Mouse (Mus musculus) embryo, embryonic 9.5 days (tissue): ENCODE measurements at regions not wholly inside any gene's neighbourhood (a gene's known extent, or its start where the extent isn't known, plus 50 kb on each side); places are given as distances from the start of the nearest gene placed in this dataset.

Source experiments
- DNase-seq: peaks from one replicate; pipeline ENCODE4 v3.0.0-alpha.2; 2017; ENCODE audit errors: extremely low spot score

DNA sequence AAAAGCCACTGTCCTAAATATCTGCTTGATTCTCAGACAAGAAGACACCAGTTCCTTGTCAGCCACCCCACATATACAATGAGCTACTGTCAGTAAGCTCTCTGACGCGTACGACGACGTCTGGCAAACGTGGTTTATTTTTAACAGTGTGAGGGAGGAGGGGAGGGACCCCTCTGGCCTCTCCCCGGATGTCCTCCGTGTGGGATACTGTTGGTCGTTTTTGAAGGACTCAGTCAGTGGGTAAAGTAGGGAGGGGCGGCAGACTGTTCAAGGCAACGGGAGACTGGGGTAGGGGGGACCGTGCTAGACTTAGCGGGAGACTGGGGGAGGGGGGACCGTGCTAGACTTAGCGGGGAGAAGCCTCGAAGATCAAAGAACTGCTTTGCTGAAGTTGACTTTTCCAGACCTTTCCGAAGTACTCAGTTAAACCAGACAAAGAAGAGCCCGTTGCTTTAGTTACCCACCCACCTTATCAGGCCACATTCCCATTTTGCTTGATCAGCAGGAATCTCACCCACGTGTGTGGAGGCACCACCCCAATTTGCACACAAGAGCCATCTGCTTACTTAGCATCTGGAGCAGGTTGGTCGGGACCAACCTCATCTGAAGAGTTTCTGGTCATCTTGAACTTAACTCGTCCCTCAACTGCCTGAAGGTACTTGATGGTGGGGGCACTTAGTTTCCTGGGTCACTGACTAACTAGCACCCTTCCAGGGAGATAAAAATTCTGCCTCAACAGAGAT lies 92.6 kb upstream of the Mark1 start:
- DNase-seq, result no peak

- no peak for DNase-seq
Observed at GRCm38 (mm10) chr1:185089196-185089595, 89.8 kb upstream of the Mark1 start.

DNA sequence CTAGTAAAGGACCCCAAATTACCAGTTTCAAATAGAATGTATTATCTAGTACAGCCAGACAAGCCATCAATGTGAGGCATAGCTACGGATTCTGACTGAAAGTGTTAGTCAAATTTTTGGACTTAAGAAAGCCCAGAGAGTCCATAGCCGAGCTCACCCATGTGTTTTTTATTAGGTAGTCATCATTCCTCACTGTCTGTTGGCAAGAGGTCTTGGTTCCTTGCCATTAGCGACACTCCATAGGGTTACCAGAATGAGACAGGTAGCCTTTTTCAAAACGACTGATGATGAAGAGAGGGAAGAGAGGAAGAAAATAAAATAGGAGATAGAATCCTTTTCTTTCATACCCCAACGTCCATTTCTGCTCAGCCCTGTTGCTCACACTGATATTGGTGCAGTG lies 83.8 kb upstream of the Mark1 start:
- DNase-seq, result no peak

- no peak for DNase-seq
Observed at GRCm38 (mm10) chr1:185080118-185080517, 80.7 kb upstream of the Mark1 start.

- no peak for DNase-seq
Observed at GRCm38 (mm10) chr1:185079331-185079880, 80.0 kb upstream of the Mark1 start.

DNA sequence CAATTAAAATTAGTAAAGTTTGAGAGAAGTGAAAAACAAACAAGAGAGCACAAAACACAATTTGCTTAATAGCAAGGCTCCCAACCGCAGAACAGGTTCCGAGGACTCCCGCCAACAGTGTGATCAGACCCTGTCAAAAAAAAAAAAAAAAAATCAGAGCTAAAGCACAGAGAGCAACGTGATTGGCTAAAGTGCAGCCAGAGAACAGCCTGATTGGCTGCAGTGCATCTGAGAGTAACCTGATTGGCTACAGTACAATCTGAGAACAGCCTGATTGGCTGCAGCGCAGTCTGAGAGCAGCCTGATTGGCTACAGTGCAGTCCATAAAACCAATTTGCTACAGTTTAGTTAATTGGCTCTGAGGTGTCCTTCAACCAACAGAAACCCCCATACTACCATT lies 74.6 kb upstream of the Mark1 start:
- DNase-seq, result no peak

DNA sequence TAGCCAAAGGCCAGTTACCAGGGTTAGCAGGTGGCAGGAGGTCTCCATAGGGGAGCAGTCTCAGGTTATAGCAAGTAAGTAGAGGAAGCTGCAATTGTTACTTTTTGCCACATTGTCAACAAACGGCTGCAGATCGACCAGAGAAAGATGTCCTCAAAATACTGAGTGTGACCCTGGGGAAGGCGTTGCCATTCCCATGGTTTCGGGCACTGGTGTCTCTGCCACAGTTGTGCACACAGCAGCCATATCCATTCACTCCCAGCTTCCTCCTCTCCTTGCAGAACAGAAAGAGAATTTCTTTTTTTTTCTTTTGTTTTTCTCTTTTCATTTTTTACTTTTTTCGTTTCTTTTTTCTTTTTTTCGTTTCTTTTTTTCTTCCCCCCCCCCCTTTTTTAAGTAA lies 73.4 kb upstream of the Mark1 start:
- DNase-seq, result no peak

- no peak for DNase-seq
Observed at GRCm38 (mm10) chr1:185071566-185071965, 72.2 kb upstream of the Mark1 start.

- no peak for DNase-seq
Observed at GRCm38 (mm10) chr1:185070853-185071149, 71.4 kb upstream of the Mark1 start.

DNA sequence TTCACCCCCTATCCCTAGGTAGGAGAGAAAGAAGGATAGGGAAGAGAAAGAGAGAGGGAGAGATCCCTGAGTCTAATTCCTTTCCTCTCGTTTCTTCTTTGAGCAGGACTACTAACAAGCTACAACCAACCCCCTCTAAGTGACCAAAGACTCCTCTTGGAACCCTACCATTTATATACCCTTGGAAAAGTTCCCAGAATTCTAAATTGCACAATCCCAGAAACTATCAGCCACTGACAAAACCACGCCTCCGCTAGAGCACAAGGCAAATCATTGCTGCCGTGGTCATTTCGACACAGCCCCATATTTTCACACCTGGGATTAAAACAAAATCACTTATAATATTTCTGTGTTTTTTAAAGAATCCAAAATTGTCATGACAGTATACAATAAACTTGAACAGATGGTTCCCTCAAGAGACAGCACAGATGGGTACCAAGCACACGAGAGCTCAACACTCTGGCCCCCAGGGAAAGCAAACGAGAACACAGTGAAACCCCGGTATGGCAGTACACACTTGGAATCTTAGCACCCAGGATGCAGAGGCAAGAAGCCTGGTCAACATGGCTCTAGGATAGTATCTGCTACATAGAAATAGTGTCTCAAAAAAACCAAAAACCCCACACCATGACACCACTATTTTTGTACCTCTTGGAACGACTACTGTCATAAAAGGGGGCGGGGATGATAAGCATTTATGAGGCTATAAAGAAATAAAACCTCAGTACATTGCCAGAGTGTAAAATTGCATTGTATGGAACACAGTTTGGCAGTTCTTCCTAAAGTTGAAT lies 70.9 kb upstream of the Mark1 start:
- no peak for DNase-seq

DNA sequence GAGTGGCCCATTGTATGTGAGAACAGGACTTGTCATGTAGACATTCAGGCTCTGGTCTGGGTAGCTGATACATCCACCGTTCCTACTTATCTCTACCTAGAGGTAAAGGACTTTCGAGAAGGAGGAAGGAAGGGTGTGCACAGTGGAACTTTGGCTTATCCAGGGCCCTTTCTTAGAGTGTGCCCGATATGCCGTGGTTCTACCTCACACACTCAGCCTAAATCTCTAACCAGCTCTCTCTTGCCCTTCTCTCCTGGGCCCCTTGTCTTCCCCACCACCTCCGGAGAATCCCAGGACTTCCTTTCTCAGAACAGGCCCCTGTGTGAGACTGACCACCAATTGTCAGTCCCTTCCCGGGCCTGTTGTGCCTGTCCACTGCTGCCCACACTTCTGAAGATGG lies 68.8 kb upstream of the Mark1 start:
- DNase-seq, result no peak

DNA sequence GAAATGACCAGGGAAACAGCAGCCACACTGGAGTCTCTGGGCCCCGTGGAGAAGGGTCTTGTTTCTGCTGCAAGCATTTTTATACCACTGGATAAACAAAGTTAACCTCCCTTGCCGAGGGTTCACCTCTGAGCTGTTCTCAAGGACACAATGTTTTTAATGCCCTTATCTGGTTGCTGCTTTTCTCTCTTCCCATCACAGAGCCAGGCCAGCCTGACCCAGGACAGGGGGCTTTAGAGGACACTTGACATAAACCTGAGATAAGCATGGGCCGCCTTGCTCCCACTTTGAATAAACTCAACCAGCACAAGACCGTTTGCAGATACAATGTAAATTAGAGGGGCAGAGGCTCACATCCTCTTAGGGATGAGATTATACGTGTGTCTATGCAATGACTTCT lies 68.3 kb upstream of the Mark1 start:
- DNase-seq, result no peak

GRCm38 (mm10) chr1:185065056-185065455 lies 65.7 kb upstream of the Mark1 start:
- DNase-seq, result no peak

DNA sequence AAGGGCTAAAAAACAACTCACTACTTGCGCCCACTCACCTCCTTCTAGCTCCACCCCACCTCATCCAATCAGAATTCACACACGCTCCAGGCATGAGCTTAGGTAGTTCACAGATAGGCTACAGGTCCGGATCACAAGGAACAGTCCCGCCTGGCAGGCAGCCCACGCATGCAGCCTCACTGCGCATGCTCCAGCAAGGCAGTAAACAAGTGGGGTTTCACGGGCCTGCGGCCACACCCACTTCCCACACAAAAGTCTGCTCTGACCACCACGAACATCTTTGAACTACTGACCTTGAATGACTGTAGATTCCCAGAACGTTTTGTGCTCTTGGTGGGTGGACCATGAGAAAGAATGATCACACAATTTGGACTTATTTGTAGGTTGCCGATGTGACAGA lies 62.7 kb upstream of the Mark1 start:
- no peak for DNase-seq

- DNase-seq, result no peak
Observed at GRCm38 (mm10) chr1:185057443-185057842, 58.1 kb upstream of the Mark1 start.

GRCm38 (mm10) chr1:185052700-185053099 lies 53.3 kb upstream of the Mark1 start:
- DNase-seq, result no peak

GRCm38 (mm10) chr1:185049980-185050379 lies 50.6 kb upstream of the Mark1 start:
- no peak for DNase-seq
